Mouse (Mus musculus): ENCODE measurements around the gene Mlf2. TPM values are rescaled to one million over a fixed set of nuclear protein-coding genes. Genes with fewer than 3 reads are reported as not detected.

Gene Mlf2
- 333 and 532 TPM in 2 replicates for total RNA-seq (2014; rRNA removed; ENCODE audit: low replicate concordance)
- 296 and 298 TPM in 2 replicates for polyA plus RNA-seq (2015; fragmentation: Nextera tagmentation; extraction: Ambion mirVana)

DNA sequence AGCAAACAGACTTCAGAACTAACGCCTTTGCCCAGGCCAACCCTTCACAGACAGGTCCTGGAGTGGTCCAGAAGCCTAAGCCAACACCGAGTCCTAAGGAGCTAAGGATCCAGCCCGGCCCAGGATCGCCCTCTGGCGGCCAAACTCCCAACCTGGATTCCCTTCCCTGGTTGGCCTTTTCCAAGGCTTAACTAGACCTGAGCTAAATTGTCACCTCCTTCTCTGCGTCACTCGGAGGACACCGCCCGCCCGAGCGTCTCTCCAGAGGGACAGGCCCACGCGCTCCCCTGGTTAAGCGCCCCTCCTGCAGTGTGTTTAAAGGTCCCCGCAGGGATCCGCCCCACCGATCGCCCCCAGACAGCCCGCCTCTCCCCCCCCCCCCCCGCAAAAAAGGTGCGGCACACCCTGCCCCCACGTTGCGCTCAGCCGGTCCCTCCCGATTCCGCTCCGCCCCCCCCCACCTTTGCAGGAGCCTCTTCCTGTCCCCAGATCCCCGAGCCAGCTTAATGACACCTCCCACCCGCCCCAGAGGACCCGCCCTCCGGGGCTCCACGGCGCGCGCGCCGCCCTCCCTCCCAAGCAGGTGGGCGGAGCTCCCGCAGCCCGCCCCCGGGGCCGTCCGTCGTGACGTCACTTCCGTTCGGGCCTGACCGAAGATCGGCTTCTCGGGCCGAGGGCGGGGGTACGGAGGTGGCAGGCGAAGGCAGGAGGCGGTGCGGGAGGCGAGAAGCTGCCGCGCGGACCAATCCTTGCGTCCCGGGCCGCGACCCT lies at the start of gene Mlf2:
TSS of gene Mlf2 (plus strand) at position 633 of the 771 bp plus-strand sequence.
- WGBS: under 1% methylated on average over 53 of the region's 64 CpGs
- H3K27me3 ChIP-seq (ENCODE audit: control insufficient read depth, insufficient read depth, low read length): no peaks in the 10 kb centered on the region
- peaks cover 30% of the 10 kb centered on the region for H3K36me3 ChIP-seq (replicated peaks; ENCODE audit: control insufficient read depth, insufficient read depth, low read length)
- H3K9ac ChIP-seq (replicated peaks; ENCODE audit: low read depth, low read length): peak within 1 kb of the TSS; percentile 80
- H3K4me3 ChIP-seq (ENCODE audit: low read depth, low read length): peak within 1 kb of the TSS; percentile 91
- peaks cover 15% of the 10 kb centered on the region for H3K4me1 ChIP-seq (ENCODE audit: control insufficient read depth, insufficient read depth)
- peak within 1 kb of the TSS; percentile 75 for H3K4me2 ChIP-seq (ENCODE audit: low read depth, low read length)
- H3K27ac ChIP-seq (ENCODE audit: low read depth): peak within 1 kb of the TSS; percentile 96
- H3K9me3 ChIP-seq (replicated peaks; ENCODE audit: control insufficient read depth, low read length): no peaks in the 10 kb centered on the region
- ATAC-seq (ENCODE audit: insufficient read depth, low read depth) (peak; percentile 91), DNase-seq (ENCODE audit: low spot score) (peak; percentile 99)
- TF ChIP-seq EP300 (IDR thresholded peaks at IDR 0.05; ENCODE audit: low read depth) (peak; percentile 12; the same call in 1 of the 2 replicates), CTCF (IDR thresholded peaks at IDR 0.05; ENCODE audit: low read depth) (peak; percentile 99)

- Histone ChIP-seq H3K4me1 (ENCODE audit: control insufficient read depth, insufficient read depth) (peaks cover 4% of the 10 kb centered on the region; the same call in 1 of the 2 replicates), H3K4me2 (ENCODE audit: low read depth, low read length) (no peak overlapping the region), H3K9me3 (replicated peaks; ENCODE audit: control insufficient read depth, low read length) (no peaks in the 10 kb centered on the region), H3K36me3 (replicated peaks; ENCODE audit: control insufficient read depth, insufficient read depth, low read length) (no peaks in the 10 kb centered on the region), H3K9ac (replicated peaks; ENCODE audit: low read depth, low read length) (no peak overlapping the region), H3K27me3 (ENCODE audit: control insufficient read depth, insufficient read depth, low read length) (no peaks in the 10 kb centered on the region), H3K27ac (ENCODE audit: low read depth) (no peak overlapping the region), H3K4me3 (ENCODE audit: low read depth, low read length) (no peak overlapping the region)
- no peak for TF ChIP-seq EP300 (IDR thresholded peaks at IDR 0.05; ENCODE audit: low read depth)
- no peak for TF ChIP-seq CTCF (IDR thresholded peaks at IDR 0.05; ENCODE audit: low read depth)
- no peak for DNase-seq (ENCODE audit: low spot score)
- ATAC-seq (ENCODE audit: insufficient read depth, low read depth): no peak
- WGBS: 87% methylated on average over 9 of the region's 9 CpGs
These were observed 49.4 kb upstream of the Mlf2 start for GRCm38 (mm10) chr6:124881821-124882220.

DNA sequence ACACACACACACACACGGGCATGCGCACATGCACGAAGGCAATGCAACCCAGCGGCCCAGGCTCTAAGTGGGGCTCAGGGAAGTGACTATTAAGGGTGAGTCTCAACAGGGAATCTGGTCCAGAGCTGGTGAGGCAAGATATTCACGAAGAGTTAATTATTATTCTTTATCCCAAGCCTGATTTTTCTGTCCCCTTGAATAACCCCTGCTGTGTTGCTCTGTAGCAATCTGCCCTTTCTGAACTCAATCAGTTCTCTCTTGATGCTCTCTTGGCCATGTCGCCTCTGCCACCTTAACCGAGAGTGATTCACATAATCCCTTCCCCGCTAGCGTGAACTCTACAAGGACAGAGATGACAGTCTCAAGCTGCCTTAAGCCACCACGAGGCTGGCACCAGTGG lies 47.8 kb upstream of the Mlf2 start:
- TF ChIP-seq CTCF (IDR thresholded peaks at IDR 0.05; ENCODE audit: low read depth): no peak
- no peak for TF ChIP-seq EP300 (IDR thresholded peaks at IDR 0.05; ENCODE audit: low read depth)
- no peak for DNase-seq (ENCODE audit: low spot score)
- no peak overlapping the region for H3K27ac ChIP-seq (ENCODE audit: low read depth)
- no peak overlapping the region for H3K4me3 ChIP-seq (ENCODE audit: low read depth, low read length)
- H3K4me2 ChIP-seq (ENCODE audit: low read depth, low read length): no peak overlapping the region
- no peak overlapping the region for H3K9ac ChIP-seq (replicated peaks; ENCODE audit: low read depth, low read length)
- H3K9me3 ChIP-seq (replicated peaks; ENCODE audit: control insufficient read depth, low read length): no peaks in the 10 kb centered on the region
- H3K27me3 ChIP-seq (ENCODE audit: control insufficient read depth, insufficient read depth, low read length): no peaks in the 10 kb centered on the region
- no peaks in the 10 kb centered on the region for H3K36me3 ChIP-seq (replicated peaks; ENCODE audit: control insufficient read depth, insufficient read depth, low read length)
- 71% methylated on average over 10 of the region's 10 CpGs for WGBS
- no peak for ATAC-seq (ENCODE audit: insufficient read depth, low read depth)
- H3K4me1 ChIP-seq (ENCODE audit: control insufficient read depth, insufficient read depth): peaks cover 4% of the 10 kb centered on the region; the same call in 1 of the 2 replicates

DNA sequence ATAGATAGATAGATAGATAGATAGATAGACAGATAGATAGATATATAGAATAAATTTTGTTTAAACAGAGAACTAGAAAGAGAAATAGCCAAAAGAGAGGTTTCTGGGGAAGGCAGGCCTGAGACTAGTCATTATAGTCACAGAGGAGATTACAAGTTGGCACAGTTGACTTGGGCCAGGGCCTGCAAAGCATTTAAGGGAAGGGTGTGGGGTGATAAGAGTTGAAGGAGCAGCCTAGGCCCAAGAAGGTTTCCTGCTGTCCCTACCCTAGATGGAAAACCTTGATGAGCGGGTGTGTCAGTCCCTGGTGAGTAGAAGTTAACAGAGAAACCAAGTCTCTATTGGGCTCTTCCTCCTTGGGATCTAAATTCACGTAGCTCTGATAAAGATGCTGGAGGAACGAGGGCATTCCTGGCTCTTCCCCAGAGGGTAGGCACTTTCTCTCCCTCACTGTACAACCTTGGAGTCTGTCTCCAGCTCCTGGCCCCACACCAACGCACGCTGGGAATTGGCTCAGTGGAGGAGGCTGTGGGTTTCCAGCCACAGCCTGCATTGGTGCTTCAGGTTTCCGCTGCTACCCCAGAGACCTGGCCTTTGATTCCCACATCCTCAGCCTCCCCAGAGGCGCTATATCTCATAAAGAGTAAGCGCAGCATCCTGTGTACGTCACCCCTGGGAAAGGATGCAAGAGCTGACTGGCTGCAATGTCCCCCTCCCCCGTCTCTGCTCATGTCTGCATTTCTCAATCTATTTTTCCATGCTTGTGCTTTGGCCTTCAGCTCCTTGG lies 46.3 kb upstream of the Mlf2 start:
- no peaks in the 10 kb centered on the region for H3K27me3 ChIP-seq (ENCODE audit: control insufficient read depth, insufficient read depth, low read length)
- no peak overlapping the region for H3K9ac ChIP-seq (replicated peaks; ENCODE audit: low read depth, low read length)
- no peaks in the 10 kb centered on the region; the same call in 1 of the 2 replicates for H3K9me3 ChIP-seq (replicated peaks; ENCODE audit: control insufficient read depth, low read length)
- ATAC-seq (ENCODE audit: insufficient read depth, low read depth) (peak; percentile 80), DNase-seq (ENCODE audit: low spot score) (peak; percentile 70)
- peak overlapping the region; percentile 31; the same call in 1 of the 2 replicates for H3K4me2 ChIP-seq (ENCODE audit: low read depth, low read length)
- H3K4me1 ChIP-seq (ENCODE audit: control insufficient read depth, insufficient read depth): peaks cover 4% of the 10 kb centered on the region; the same call in 1 of the 2 replicates
- 39% methylated on average over 10 of the region's 10 CpGs for WGBS
- TF ChIP-seq CTCF (IDR thresholded peaks at IDR 0.05; ENCODE audit: low read depth) (no peak), EP300 (IDR thresholded peaks at IDR 0.05; ENCODE audit: low read depth) (no peak)
- no peak overlapping the region for H3K4me3 ChIP-seq (ENCODE audit: low read depth, low read length)
- H3K27ac ChIP-seq (ENCODE audit: low read depth): peak overlapping the region; percentile 78
- no peaks in the 10 kb centered on the region for H3K36me3 ChIP-seq (replicated peaks; ENCODE audit: control insufficient read depth, insufficient read depth, low read length)

DNA sequence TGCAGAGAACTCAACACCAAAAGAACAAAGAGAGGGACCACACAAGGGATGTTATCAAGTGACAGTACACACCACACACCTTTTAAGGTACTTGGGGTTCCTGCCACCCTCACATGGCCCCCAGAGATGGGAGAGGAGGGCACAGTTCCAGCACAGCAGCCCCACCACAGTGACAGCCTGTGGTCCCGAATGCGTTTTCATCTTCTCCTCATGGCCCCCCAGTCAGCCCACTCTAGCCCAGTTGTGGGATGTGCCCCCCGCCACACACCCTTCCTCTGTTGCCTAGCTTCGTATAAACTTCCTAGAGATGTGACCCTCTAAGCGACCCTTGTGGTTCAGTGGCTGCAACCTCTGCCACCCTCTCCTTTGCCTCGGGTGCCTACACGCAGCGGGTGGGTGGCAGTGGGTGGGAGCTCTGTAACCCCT lies 45.2 kb upstream of the Mlf2 start:
- WGBS: 81% methylated on average over 8 of the region's 8 CpGs
- no peaks in the 10 kb centered on the region; the same call in 1 of the 2 replicates for H3K9me3 ChIP-seq (replicated peaks; ENCODE audit: control insufficient read depth, low read length)
- TF ChIP-seq CTCF (IDR thresholded peaks at IDR 0.05; ENCODE audit: low read depth) (no peak), EP300 (IDR thresholded peaks at IDR 0.05; ENCODE audit: low read depth) (no peak)
- DNase-seq (ENCODE audit: low spot score): no peak
- peaks cover 4% of the 10 kb centered on the region; the same call in 1 of the 2 replicates for H3K4me1 ChIP-seq (ENCODE audit: control insufficient read depth, insufficient read depth)
- H3K4me3 ChIP-seq (ENCODE audit: low read depth, low read length): peak overlapping the region; percentile 17; the same call in 1 of the 2 replicates
- peak overlapping the region; percentile 78 for H3K27ac ChIP-seq (ENCODE audit: low read depth)
- no peak for ATAC-seq (ENCODE audit: insufficient read depth, low read depth)
- no peaks in the 10 kb centered on the region for H3K36me3 ChIP-seq (replicated peaks; ENCODE audit: control insufficient read depth, insufficient read depth, low read length)
- no peak overlapping the region for H3K9ac ChIP-seq (replicated peaks; ENCODE audit: low read depth, low read length)
- no peaks in the 10 kb centered on the region for H3K27me3 ChIP-seq (ENCODE audit: control insufficient read depth, insufficient read depth, low read length)
- H3K4me2 ChIP-seq (ENCODE audit: low read depth, low read length): no peak overlapping the region; the same call in 1 of the 2 replicates
